Mouse (Mus musculus): ENCODE measurements around the gene Mpv17l2. TPM values are rescaled to one million over a fixed set of nuclear protein-coding genes. Genes with fewer than 3 reads are reported as not detected.

The Mpv17l2 gene
- polyA plus RNA-seq, 1 experiment from 2014 or later: 60.4 TPM

DNA sequence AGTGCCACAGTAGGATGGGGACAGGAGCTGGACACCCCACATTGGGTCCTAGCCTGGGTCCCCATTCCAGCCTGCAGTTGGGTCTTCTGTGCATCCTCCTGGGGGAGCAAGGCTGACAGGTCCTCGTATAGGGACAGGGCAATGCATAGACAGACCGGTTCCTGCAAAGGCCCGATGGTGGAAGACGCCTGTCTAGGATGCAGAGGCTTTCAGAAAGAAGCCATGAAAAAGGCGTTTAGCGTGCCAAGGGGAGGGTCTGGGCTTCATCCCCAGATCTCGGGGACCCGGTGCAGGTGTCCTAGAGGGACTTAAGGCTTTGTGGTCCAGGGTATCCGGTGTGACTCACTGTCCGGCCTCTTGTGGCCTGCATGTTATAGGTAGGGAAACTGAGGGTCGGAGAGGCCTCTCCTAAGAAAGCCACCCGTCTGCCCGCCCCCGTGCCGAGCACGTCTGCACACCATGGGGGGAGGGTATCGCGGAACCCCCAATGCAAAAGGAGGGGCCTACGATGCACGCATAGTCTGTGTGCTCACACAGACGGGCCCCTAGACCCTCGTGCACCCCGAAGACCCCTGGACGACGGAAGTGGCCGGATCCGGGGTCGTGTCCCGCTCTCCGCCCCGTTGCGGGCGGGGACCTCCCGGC, 15.2 kb upstream of the Mpv17l2 start:
- Histone ChIP-seq H3K9ac (replicated peaks; ENCODE audit: low read length) (peak overlapping the region; percentile 98), H3K4me3 (ENCODE audit: low read length) (peak overlapping the region; percentile 84), H3K27me3 (ENCODE audit: insufficient read depth, low read length) (no peaks in the 10 kb centered on the region), H3K27ac (ENCODE audit: low read length) (peak overlapping the region; percentile 79), H3K4me2 (replicated peaks; ENCODE audit: low read depth, low read length) (peak overlapping the region; percentile 83), H3K4me1 (ENCODE audit: insufficient read depth, low read length) (peaks cover 39% of the 10 kb centered on the region), H3K36me3 (ENCODE audit: insufficient read depth, low read length) (peaks cover 49% of the 10 kb centered on the region), H3K9me3 (ENCODE audit: low read length) (no peaks in the 10 kb centered on the region)
- WGBS: 3% methylated on average over 34 of the region's 34 CpGs
- peak; percentile 4; the same call in 1 of the 2 replicates for ATAC-seq (ENCODE audit: low FRiP score, low TSS enrichment)

- ATAC-seq (ENCODE audit: low FRiP score, low TSS enrichment): no peak
- Histone ChIP-seq H3K9me3 (ENCODE audit: low read length) (no peaks in the 10 kb centered on the region), H3K4me3 (ENCODE audit: low read length) (peak overlapping the region; percentile 84), H3K36me3 (ENCODE audit: insufficient read depth, low read length) (peaks cover 49% of the 10 kb centered on the region), H3K27ac (ENCODE audit: low read length) (no peak overlapping the region), H3K9ac (replicated peaks; ENCODE audit: low read length) (peak overlapping the region; percentile 98), H3K4me2 (replicated peaks; ENCODE audit: low read depth, low read length) (peak overlapping the region; percentile 83), H3K27me3 (ENCODE audit: insufficient read depth, low read length) (no peaks in the 10 kb centered on the region), H3K4me1 (ENCODE audit: insufficient read depth, low read length) (peaks cover 39% of the 10 kb centered on the region)
- WGBS: 91% methylated on average over 5 of the region's 5 CpGs
Observed at GRCm38 (mm10) chr8:70775227-70775626, 14.5 kb upstream of the Mpv17l2 start.

- Histone ChIP-seq H3K36me3 (ENCODE audit: insufficient read depth, low read length) (peaks cover 45% of the 10 kb centered on the region), H3K27ac (ENCODE audit: low read length) (no peak overlapping the region), H3K9ac (replicated peaks; ENCODE audit: low read length) (no peak overlapping the region), H3K4me3 (ENCODE audit: low read length) (no peak overlapping the region), H3K9me3 (ENCODE audit: low read length) (no peaks in the 10 kb centered on the region), H3K4me1 (ENCODE audit: insufficient read depth, low read length) (peaks cover 39% of the 10 kb centered on the region), H3K4me2 (replicated peaks; ENCODE audit: low read depth, low read length) (no peak overlapping the region), H3K27me3 (ENCODE audit: insufficient read depth, low read length) (no peaks in the 10 kb centered on the region)
- WGBS: 93% methylated on average over 18 of the region's 18 CpGs
- ATAC-seq (ENCODE audit: low FRiP score, low TSS enrichment): no peak
Observed at GRCm38 (mm10) chr8:70774740-70775139, 14.0 kb upstream of the Mpv17l2 start.

- H3K9ac ChIP-seq (replicated peaks; ENCODE audit: low read length): peak overlapping the region; percentile 42
- H3K9me3 ChIP-seq (ENCODE audit: low read length): no peaks in the 10 kb centered on the region
- H3K4me1 ChIP-seq (ENCODE audit: insufficient read depth, low read length): peaks cover 39% of the 10 kb centered on the region
- H3K4me3 ChIP-seq (ENCODE audit: low read length): no peak overlapping the region
- H3K4me2 ChIP-seq (replicated peaks; ENCODE audit: low read depth, low read length): no peak overlapping the region
- 0 out of 2 replicates have a peak overlapping the region, but pooled peaks have one; percentile 6 for H3K27ac ChIP-seq (ENCODE audit: low read length)
- H3K27me3 ChIP-seq (ENCODE audit: insufficient read depth, low read length): no peaks in the 10 kb centered on the region
- WGBS: 63% methylated on average over 9 of the region's 9 CpGs
- H3K36me3 ChIP-seq (ENCODE audit: insufficient read depth, low read length): peaks cover 41% of the 10 kb centered on the region
- ATAC-seq (ENCODE audit: low FRiP score, low TSS enrichment): no peak
Observed at GRCm38 (mm10) chr8:70773833-70774232, 13.1 kb upstream of the Mpv17l2 start.

DNA sequence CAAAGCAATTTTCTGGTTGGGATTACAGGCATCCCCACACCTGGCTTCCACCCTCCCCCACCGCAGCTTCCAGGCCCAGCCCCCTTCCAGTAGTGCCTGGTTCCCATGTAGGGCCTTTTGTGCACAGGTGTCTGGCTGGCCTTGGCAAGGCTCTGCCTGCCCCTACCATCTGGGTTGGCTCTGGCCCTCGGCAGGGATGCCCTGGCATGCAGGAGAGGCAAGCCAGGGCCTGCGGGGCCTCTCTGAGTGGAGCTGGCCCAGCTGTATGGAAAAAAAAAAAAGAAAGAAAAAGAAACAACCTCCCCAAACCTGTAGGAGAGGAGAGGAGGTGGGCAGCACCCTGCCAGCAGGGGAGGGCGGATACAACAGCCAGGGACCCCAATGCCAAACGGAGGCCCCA, 12.7 kb upstream of the Mpv17l2 start:
- Histone ChIP-seq H3K4me1 (ENCODE audit: insufficient read depth, low read length) (peaks cover 39% of the 10 kb centered on the region), H3K27me3 (ENCODE audit: insufficient read depth, low read length) (no peaks in the 10 kb centered on the region), H3K4me3 (ENCODE audit: low read length) (no peak overlapping the region), H3K9ac (replicated peaks; ENCODE audit: low read length) (peak overlapping the region; percentile 42; the same call in 1 of the 2 replicates), H3K9me3 (ENCODE audit: low read length) (no peaks in the 10 kb centered on the region), H3K4me2 (replicated peaks; ENCODE audit: low read depth, low read length) (no peak overlapping the region), H3K27ac (ENCODE audit: low read length) (no peak overlapping the region), H3K36me3 (ENCODE audit: insufficient read depth, low read length) (peaks cover 46% of the 10 kb centered on the region)
- 82% methylated on average over 5 of the region's 5 CpGs for WGBS
- ATAC-seq (ENCODE audit: low FRiP score, low TSS enrichment): no peak

DNA sequence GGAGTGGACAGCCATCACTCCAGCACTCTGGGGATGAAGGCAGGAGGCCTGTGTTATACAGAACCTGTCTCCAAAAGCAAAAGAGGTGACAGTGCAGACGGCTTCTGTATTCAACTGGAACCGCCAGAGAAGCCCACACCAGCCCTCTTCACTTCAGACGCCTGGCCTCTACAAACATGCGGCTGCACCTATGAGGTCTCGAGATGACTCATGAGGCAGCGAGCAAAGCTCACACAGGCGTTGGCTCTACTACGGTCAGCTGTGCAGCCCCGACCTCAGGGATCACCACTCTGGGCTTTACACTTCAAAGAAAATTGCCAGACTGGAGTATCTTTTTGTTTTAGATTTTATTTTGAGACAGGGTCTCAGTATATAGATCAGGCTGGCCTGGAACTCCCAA, 12.1 kb upstream of the Mpv17l2 start:
- Histone ChIP-seq H3K4me2 (replicated peaks; ENCODE audit: low read depth, low read length) (no peak overlapping the region), H3K27ac (ENCODE audit: low read length) (no peak overlapping the region), H3K27me3 (ENCODE audit: insufficient read depth, low read length) (no peaks in the 10 kb centered on the region), H3K4me1 (ENCODE audit: insufficient read depth, low read length) (peaks cover 34% of the 10 kb centered on the region), H3K4me3 (ENCODE audit: low read length) (no peak overlapping the region), H3K9me3 (ENCODE audit: low read length) (no peaks in the 10 kb centered on the region), H3K9ac (replicated peaks; ENCODE audit: low read length) (0 out of 2 replicates have a peak overlapping the region, but pooled peaks have one; percentile 19), H3K36me3 (ENCODE audit: insufficient read depth, low read length) (peaks cover 51% of the 10 kb centered on the region)
- WGBS: 76% methylated on average over 9 of the region's 9 CpGs
- no peak for ATAC-seq (ENCODE audit: low FRiP score, low TSS enrichment)

GRCm38 (mm10) chr8:70772075-70772474, 11.3 kb upstream of the Mpv17l2 start:
- H3K27me3 ChIP-seq (ENCODE audit: insufficient read depth, low read length): no peaks in the 10 kb centered on the region
- 92% methylated on average over 13 of the region's 13 CpGs for WGBS
- H3K9me3 ChIP-seq (ENCODE audit: low read length): no peaks in the 10 kb centered on the region
- no peak overlapping the region for H3K27ac ChIP-seq (ENCODE audit: low read length)
- ATAC-seq (ENCODE audit: low FRiP score, low TSS enrichment): no peak
- H3K9ac ChIP-seq (replicated peaks; ENCODE audit: low read length): peak overlapping the region; percentile 19; the same call in 1 of the 2 replicates
- peaks cover 33% of the 10 kb centered on the region for H3K4me1 ChIP-seq (ENCODE audit: insufficient read depth, low read length)
- H3K36me3 ChIP-seq (ENCODE audit: insufficient read depth, low read length): peaks cover 51% of the 10 kb centered on the region
- H3K4me3 ChIP-seq (ENCODE audit: low read length): no peak overlapping the region
- H3K4me2 ChIP-seq (replicated peaks; ENCODE audit: low read depth, low read length): no peak overlapping the region

DNA sequence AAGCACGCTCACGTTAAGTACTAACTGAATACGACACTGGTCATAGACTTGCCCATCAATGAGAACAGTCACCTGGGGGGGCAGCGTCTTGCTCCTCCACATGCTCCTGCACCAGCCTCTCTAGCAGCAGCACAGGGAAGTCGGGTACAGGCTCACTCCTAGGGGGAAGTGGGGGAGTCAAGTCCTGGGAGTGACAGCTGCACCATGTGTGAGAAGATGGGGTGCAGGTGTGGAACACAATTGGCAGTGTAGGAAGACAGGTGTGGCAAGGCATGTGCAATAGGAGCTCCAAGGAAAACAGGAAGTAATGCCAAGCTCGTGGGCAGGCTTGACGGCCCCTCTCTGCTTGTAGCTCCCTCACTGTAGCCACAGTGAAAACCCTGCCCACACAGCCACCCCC, 10.5 kb upstream of the Mpv17l2 start:
- no peak overlapping the region for H3K27ac ChIP-seq (ENCODE audit: low read length)
- no peaks in the 10 kb centered on the region for H3K9me3 ChIP-seq (ENCODE audit: low read length)
- no peak for ATAC-seq (ENCODE audit: low FRiP score, low TSS enrichment)
- 81% methylated on average over 7 of the region's 7 CpGs for WGBS
- H3K36me3 ChIP-seq (ENCODE audit: insufficient read depth, low read length): peaks cover 51% of the 10 kb centered on the region
- peaks cover 41% of the 10 kb centered on the region for H3K4me1 ChIP-seq (ENCODE audit: insufficient read depth, low read length)
- no peaks in the 10 kb centered on the region for H3K27me3 ChIP-seq (ENCODE audit: insufficient read depth, low read length)
- no peak overlapping the region for H3K4me3 ChIP-seq (ENCODE audit: low read length)
- H3K9ac ChIP-seq (replicated peaks; ENCODE audit: low read length): no peak overlapping the region
- H3K4me2 ChIP-seq (replicated peaks; ENCODE audit: low read depth, low read length): no peak overlapping the region

GRCm38 (mm10) chr8:70770748-70771147, 10.0 kb upstream of the Mpv17l2 start:
- H3K36me3 ChIP-seq (ENCODE audit: insufficient read depth, low read length): peaks cover 51% of the 10 kb centered on the region
- H3K4me2 ChIP-seq (replicated peaks; ENCODE audit: low read depth, low read length): no peak overlapping the region
- H3K27me3 ChIP-seq (ENCODE audit: insufficient read depth, low read length): no peaks in the 10 kb centered on the region
- ATAC-seq (ENCODE audit: low FRiP score, low TSS enrichment): no peak
- H3K27ac ChIP-seq (ENCODE audit: low read length): no peak overlapping the region
- WGBS: 94% methylated on average over 13 of the region's 13 CpGs
- H3K4me3 ChIP-seq (ENCODE audit: low read length): no peak overlapping the region
- no peak overlapping the region for H3K9ac ChIP-seq (replicated peaks; ENCODE audit: low read length)
- H3K4me1 ChIP-seq (ENCODE audit: insufficient read depth, low read length): peaks cover 41% of the 10 kb centered on the region
- H3K9me3 ChIP-seq (ENCODE audit: low read length): no peaks in the 10 kb centered on the region

DNA sequence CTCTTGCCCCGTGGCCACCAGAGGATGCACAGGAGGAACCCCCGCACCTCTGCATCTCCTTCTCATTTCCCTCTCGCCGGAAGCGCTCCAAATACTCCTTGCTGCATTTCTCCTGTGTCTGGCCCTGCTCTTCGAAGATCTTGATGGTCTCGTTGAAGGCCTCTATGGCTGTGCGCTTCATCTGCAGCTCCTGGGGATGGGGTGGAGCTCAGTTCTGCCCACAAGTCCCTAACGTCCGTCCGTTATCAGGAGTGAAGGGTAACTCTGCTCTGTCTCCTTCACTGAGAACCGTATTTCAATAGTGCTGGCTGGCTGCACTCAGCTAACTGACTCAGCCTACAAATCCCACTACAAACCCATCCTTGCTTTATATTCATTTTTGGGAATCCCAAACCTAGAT, 9.1 kb upstream of the Mpv17l2 start:
- no peak overlapping the region for H3K4me3 ChIP-seq (ENCODE audit: low read length)
- no peak overlapping the region for H3K4me2 ChIP-seq (replicated peaks; ENCODE audit: low read depth, low read length)
- no peaks in the 10 kb centered on the region for H3K9me3 ChIP-seq (ENCODE audit: low read length)
- WGBS: 75% methylated on average over 12 of the region's 12 CpGs
- peaks cover 51% of the 10 kb centered on the region for H3K36me3 ChIP-seq (ENCODE audit: insufficient read depth, low read length)
- H3K9ac ChIP-seq (replicated peaks; ENCODE audit: low read length): peak overlapping the region; percentile 22; the same call in 1 of the 2 replicates
- H3K27ac ChIP-seq (ENCODE audit: low read length): no peak overlapping the region
- no peak for ATAC-seq (ENCODE audit: low FRiP score, low TSS enrichment)
- peaks cover 39% of the 10 kb centered on the region for H3K4me1 ChIP-seq (ENCODE audit: insufficient read depth, low read length)
- no peaks in the 10 kb centered on the region for H3K27me3 ChIP-seq (ENCODE audit: insufficient read depth, low read length)
